Mouse (Mus musculus) regulatory T cell (primary cell): ENCODE measurements around the gene Rasal1.

Experiments used
- in situ Hi-C: fragments of 300-600 bp; cut with MboI, MseI; formaldehyde crosslinking; loops from one replicate; pipeline ENCODE4 v1.15.1; 2025; ENCODE audit warnings: high pct_unique_total_duplicates

The Rasal1 gene

DNA sequence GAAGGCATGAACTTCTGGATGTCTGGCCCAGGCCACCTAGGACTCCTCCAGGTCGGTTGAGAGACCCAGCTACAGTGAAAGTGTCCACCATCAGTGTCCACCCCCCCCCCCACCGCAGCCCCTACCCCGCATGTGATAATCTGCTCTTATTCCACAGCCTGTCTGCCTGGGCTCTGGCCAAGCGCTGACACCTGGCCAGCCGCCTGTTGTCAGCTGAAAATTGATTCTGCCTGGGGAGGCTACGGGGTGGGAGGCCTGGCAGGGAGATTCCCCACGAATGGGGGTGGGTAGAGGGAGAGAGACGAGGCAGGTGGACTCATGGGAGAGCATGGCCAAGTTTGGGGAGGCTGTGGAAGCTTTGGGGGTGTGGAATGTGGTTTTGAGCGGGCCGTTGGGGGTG, 68.5 kb downstream of the Rasal1 start:
- in situ Hi-C loops = loop anchor here (10.0 kb wide), 1 partner anchor 202 kb away; the partner anchor contains the start of gene Slc8b1

DNA sequence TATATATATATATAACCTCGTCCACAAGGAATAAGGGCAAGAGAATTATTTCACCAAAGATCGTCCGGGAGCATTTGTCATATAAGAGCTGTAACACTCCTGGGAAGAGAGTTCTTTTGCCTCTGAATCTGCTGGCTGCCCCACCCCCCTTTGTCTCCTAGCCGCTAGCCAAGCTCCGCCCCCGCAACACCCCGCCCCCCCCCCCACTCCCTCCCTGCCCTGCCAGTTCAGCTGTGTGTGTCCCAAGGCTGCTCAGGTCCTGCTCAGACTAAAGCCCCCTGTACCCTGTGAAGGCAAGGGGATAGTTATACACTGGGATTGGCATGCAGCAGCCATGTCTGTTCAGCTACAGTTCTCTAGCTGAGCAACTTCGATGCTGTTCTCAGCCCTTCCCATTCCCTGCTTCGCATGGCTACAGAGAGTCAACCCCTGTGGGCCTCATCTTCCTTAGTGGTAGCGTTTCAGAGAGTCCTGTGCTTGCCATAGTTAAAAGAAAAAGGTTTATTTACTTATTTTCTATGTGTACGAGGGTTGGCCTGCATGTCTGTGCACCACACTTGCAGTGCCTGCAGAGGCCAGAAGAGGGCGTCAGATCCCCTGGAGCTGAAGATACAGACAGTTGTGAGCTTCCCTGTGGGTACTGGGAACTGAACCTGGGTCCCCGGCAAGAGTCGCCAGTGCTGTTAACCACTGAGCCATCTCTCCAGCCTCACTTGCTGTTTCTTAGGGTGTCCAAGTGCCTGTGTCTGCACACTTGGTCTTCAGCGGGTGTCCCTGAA, 70.2 kb downstream of the Rasal1 start:
- in situ Hi-C loops = loop anchor here (10.0 kb wide), 1 partner anchor 204 kb away; the partner anchor contains the start of gene Slc8b1

- in situ Hi-C loops = no loop called here
Measured at GRCm38 (mm10) chr5:120721005-120721404, 72.4 kb downstream of the Rasal1 start.

DNA sequence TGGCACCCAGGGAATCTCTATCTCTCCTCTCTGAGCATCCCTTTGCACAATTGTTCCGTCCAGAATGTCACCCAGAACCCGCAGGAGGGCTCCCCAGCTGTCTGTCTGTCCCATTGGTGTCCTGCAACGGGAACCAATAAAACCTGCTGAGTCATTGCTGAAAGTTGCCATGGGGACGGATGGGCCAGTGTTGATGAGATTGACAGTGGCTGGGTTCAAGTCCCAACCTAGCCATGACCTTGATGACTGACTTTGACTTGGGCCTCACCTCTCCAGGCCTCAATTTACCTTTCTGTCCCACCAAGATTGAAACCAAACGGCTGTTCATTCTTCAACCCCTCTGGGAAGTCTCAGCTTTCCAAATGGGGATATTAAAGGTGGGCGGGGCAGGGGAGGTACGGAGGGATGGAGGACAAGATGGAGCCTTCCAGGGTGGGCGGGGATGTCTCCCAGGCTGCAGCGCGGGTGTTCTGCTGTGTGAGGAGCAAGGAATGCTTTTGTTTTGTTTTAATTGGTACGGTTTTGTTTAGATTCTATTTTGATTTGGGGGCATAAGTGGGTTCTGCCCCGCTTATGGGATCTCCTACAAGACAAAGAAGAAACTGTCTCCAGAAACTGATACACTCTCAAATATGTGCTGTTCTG, 77.3 kb downstream of the Rasal1 start:
- in situ Hi-C loops = no loop called here
